Mouse (Mus musculus): ENCODE results near the gene Ube2v1.

Gene Ube2v1

DNA sequence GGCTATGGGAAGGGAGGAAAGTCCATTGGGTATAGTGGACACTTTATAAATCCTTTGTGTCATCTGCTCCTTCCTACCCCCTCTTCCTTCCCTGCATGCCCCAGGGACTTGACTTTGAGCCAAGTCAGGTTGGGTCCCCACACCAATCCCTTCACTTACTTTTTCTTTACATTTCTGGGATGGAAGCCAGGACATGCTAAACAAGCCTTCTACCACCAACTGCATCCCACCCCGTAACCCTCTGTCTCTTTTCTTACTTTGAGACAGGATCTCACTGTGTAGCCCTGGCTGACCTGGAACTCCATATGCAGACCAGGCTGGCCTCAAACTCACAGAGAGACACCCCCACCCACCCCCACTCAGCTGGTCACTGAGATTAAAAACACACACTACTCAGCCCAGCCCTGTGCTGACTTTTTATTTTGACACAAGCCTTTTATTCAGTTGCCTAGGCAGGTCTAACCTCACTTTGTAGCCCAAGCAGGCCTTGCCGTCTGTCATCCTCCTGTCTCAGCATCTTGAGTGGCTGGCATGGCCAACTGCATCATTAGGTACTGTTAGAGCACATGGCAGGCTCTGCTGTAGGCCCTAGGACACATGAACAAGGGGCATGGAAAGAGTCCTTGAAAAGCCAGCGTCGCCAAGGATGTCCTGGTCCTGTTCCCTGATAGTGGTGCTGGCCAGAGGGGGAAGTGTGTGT lies 38.2 kb downstream of the Ube2v1 start:
- peak; percentile 62 for DNase-seq (ENCODE audit: low read depth, low spot score)

DNA sequence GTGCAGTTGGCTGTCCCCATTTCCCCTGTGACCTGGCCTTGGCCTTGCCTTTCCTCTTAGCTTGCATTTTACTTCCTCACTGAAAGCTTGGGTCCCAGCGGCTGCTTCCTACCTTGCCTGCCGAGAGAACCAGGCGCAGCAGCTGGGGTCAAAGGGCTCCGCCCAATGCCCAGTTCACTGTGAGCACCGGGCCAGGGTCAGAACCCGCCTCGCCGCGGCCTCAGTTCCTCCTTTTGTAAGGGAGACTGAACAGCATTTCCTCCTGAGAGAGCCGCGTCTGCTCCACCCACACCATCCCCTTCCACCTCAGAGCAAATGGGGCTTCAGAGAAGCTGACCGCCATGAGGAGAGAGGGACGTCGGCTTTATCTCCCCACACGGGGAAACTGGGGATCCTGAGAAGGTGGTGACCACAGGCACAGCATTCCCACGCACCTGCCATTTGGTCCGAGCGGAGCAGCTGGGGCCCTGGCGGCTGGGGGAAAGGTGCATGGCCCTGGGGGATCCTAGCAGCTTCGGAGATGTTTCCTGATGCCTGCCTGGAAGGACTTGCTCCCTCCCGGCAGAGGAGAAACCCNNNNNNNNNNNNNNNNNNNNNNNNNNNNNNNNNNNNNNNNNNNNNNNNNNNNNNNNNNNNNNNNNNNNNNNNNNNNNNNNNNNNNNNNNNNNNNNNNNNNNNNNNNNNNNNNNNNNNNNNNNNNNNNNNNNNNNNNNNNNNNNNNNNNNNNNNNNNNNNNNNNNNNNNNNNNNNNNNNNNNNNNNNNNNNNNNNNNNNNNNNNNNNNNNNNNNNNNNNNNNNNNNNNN lies 42.9 kb downstream of the Ube2v1 start:
- no peak for DNase-seq (ENCODE audit: low read depth, low spot score)

DNA sequence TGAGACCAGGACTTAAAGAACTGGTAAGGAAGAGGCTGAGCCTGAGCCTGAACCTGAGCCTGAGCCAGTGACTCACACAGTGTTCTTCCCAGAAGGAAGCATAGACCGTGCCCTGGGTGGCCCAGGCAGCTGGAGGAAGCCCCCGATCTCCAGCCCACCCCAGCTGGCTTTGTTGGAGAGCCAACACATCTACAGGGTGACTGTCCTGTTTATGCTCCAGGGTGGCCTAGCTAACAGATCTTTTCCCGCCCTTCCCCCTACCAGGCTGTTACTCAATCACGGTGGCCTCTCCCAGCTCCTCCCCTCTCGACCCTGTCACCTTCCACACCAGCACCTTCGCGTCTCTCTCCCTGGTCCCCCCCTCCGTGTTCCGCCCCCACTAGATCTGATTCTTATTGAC lies 44.9 kb downstream of the Ube2v1 start:
- DNase-seq (ENCODE audit: low read depth, low spot score): peak; percentile 43

DNA sequence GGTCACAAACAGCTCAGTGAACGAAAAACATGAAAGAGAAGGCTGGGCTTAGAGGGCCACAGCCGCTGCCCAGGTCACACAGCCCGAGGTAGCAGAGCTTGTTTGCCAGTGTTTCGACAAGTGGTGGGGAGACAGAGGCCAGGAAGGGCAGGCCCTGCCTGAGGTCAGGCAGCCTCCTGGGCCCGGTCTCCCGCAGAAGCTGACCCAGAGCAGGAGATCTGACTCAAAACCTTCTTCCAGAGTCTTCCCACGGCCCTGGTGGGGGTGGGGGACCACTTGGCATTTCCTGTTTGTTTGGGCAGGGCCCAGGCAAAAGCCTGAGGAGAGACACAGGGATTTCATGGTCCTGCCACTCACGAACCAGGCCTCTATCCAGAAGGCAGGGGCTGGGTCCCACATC lies 45.9 kb downstream of the Ube2v1 start:
- DNase-seq (ENCODE audit: low read depth, low spot score): peak; percentile 89

DNA sequence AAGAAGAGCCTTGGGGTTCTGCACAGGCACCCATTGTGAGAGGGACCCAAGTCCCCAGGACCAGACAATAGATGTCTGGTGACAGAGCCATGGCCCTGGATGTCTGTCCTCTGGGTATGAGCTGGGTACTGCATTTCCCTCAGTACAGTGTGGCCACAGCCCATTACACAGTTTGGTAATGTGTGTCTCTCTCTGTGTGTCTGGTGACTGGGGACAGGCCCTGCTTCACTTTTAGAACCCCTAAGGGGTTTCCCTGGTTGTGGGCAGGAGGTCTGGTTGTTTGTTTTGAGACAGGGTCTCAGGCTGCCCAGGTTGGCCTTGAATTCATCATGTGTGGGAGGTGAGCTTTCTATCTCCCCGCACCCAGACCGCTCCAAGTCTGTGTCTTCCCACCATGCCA lies 46.6 kb downstream of the Ube2v1 start:
- no peak for DNase-seq (ENCODE audit: low read depth, low spot score)

DNA sequence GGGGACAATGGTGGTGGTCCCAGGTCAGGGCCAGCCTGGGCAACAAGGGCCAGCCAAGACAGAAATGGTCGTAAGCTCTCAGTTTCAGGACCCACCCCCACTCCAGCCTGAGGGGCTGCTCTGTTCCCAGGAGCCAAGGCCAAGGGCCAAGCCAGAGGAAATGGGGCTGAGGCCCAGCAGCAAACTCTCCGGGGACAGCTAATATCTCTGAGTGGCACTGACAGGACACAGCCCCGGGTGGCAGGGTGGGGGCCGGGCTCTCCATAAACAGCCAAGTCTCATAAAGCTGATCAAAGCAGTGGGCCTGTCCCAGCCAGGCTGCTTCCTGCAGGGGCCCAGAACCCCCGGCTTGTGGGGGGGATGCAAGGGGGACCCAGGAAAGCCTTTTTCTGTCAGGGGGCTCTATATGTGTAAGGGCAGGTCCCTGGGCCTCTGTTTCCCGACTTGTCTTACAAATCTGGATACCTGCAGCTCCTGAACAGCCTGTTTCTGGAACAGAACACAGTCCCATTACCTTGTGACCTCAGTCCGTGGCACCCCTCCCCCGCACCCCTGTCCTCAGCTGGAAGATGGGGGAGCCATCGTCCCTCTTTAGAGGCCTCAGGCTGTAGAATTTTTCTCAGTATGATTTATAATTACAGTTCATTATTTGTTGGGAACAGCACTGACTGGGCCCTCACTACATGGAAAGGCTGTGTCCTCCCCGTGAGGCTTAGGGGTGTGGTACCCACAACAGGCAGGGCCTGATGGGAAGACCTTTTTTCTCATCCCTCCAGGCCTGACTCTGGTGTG lies 48.5 kb downstream of the Ube2v1 start:
- no peak for DNase-seq (ENCODE audit: low read depth, low spot score)

DNA sequence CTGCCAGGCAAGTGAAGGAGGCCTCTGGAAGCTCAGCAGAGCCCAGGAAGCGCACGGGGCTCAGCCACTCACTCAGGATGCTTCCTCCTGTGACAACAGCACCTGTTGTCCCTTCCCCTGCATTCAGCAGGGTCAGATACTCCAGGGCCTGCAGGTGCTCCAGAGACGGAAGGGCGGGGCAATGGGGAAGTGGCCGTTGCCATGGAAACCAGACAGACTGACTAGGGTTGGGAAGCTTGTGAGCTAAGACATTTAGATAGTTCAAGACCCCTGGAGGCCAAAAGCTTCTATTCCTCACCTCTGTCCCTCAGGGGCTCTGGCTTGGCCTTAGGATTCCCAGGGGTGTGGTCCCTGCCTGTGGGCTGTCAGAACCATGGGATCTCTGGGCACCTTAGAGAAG lies 53.4 kb downstream of the Ube2v1 start:
- no peak for DNase-seq (ENCODE audit: low read depth, low spot score)

DNA sequence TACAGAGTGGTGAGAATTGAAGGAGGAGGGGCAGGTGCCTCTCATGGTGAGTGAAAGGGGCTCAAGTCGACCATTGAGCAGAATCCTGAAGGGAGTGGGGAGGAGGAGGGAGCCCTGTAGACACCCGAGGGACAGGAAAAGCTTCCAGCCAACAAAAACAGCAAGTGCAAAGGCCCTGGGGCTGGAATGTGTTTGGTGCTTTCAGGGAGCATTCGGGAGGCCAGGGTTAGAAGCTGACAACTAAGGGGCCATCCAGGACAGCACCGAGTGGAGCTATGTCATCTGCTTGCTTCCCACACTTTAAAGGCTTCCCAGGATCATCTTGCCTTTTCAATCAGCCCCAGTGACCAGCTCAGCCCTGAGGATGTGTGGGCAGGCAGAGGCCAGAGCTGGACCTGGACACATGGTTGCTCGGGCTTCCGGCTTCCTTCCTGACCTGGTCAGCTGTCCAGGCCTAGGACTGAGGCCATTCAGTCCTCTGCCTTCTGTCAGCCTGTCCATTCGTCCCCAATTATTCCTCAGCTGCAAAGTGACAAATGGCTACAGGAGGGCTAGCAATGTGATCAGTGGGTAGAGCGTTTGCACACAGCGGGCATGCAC lies 54.6 kb downstream of the Ube2v1 start:
- no peak for DNase-seq (ENCODE audit: low read depth, low spot score)

DNA sequence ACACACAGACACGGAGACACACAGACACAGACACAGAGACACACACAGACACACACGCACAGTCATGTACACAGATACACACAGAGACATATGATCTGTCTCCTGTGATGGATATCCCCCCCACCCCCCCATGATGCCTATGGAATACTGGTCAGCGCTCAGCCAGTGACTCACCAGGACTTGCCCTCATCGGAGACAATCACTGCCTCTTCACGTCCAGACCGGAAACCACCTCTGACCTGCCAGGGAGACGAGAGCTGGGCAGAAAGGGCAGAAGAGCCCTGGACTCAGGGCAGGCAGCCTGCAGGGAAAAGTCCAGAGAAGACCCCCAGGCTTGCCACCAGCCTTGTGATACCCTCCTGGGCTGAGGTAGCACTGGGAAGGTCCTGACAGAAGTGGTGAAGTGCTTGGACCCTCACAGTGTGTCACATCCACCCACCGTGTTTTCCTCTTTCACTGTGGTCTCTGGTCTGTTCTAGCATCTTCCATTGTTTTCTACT lies 55.7 kb downstream of the Ube2v1 start:
- peak; percentile 76 for DNase-seq (ENCODE audit: low read depth, low spot score)

DNA sequence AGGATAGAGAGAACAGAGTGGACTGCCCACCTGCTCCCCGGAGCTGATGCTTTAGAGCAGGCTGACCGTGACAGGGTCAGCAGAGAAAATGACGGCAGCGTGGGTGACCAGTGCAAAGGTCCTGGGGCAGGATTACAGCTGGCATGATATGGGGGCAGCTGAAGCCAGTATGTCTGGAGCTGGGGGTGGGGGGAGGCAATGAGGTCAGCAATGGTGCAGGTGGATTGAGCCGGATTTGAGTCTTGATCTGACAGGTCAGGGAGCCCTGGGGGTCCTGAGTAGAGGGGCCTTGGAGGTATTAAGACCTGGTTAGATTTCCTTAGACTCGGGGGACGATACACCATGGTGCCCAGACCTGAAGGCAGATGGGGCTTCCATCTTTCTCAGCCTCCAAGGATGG lies 56.3 kb downstream of the Ube2v1 start:
- no peak for DNase-seq (ENCODE audit: low read depth, low spot score)

DNA sequence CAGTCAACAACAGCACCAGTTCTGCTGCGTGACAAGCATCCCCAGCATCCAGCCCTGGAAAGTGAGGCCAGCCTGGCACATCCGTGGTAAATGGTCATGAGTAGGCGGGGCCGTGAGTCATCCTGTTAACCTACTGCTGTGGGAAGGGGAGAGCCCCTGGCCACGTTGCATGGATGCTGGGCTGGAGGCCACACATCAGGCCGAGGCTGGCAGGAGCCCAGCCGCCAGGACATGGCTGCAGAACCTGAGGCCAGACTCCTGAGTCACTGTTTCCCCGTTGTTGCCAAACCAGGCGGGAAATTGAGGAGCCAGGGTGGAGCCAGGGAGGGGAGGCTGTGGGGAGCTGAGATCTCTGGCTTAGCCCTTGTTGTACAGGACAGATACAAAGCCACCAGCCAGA lies 57.1 kb downstream of the Ube2v1 start:
- peak; percentile 99 for DNase-seq (ENCODE audit: low read depth, low spot score)

DNA sequence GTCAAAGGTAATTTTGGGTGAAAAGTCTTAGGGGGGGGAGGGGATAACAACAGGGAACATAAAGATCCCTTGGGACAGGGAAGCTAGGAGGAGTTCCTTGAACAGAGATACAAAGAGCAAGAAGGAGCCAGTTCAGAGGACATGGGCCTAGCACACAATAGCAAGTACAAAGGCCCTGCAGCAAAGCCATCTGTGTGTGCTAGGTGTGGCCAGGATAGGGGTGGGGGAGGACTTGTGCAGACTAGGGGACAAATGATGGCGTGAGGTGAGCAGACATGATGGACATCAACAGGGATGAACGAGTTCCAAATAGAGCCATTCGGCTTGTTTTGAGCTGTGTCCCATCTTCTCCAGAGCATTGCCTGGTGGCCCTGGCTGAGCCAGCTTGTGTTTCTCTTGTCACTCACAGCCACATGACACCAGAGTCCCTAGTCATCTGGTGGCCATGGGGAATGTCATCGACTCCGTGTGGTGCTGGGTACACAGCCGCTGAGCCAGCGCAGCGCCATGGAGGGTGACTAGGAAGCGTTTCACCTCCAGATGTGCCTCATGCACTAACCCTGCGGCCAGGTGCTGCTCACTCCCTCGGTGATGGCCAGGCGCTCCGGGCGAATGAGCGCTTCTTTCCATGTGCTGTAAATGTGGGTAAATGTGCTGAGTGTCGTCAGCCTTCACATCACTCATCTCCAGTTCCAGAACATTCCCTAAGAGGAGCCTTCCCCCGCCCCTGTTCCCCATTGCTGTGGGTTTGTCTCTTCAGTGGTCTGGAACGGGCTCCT lies 60.3 kb downstream of the Ube2v1 start:
- no peak for DNase-seq (ENCODE audit: low read depth, low spot score)

DNA sequence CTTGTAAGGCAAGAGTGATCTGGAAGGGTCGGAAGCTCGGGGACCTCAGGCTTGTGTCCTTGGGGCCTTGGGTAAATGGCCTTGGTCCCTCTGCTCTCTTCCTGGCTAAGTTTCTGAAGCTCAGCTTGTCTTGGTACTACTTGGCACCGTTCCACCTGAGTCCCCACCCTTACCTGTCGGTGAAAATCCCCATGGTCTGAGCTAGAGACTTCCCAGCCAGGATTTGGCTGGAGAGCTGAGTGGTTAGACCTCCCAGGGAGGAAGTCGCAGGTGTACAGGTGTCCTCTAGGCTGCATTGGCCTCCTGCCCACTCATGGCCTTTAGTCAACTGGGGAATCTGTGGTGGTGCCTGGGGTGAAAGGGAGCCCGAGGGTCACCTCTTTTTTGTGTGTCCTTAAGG lies 61.1 kb downstream of the Ube2v1 start:
- no peak for DNase-seq (ENCODE audit: low read depth, low spot score)

DNA sequence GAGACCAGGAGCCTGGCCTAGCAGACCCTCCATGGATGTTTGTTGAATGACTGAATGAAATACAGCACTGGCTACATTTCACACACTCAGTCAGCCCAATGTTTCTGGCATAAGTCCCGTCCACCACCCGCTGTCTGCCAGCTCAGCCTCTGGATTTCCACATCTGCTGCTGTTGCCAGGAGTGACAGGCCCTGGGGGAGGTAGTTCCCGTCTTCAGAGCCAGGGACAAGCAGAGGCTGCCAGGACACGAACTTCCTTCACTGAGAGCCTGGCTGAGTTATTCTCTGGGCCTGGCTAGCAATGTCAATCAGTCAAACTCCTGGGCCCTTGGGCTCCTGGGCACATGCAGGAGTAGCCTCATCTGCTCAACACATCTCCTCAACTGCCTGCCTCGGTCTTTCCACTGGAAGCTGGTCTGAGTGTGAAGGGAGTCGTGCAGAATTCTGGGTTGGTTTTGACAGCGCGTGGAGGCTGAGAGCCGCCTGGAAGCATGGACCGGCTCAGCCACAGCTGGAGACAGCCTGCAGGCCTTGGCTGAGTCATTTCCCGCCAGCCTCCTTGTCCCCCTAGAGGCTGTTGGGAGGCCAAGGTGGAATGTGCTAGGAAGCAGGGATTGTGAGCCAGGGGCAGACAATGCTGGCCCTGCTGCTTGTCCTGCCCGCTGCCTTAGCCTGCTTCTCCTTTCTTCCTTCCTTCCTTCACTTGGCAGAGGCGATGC lies 61.8 kb downstream of the Ube2v1 start:
- peak; percentile 99 for DNase-seq (ENCODE audit: low read depth, low spot score)

DNA sequence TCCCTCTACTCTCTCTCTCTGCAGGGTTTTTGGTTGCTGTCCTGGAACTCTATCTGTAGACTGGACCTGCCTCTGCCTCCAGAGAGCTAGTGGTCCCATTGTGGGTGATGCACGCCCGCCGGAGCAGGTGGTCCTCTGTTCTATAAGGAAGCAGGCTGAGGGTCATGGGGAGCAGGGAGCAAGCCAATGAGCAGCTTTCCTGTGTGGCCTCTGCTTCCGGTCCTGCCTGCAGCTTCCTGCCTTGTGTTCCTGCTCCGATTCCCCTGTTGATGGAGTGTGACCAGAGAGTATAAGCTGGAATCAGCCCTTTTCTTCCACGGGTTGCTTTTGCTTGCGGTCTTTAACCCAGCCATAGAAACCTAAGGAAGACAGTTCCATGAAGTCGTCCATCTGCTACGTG lies 63.8 kb downstream of the Ube2v1 start:
- no peak for DNase-seq (ENCODE audit: low read depth, low spot score)

DNA sequence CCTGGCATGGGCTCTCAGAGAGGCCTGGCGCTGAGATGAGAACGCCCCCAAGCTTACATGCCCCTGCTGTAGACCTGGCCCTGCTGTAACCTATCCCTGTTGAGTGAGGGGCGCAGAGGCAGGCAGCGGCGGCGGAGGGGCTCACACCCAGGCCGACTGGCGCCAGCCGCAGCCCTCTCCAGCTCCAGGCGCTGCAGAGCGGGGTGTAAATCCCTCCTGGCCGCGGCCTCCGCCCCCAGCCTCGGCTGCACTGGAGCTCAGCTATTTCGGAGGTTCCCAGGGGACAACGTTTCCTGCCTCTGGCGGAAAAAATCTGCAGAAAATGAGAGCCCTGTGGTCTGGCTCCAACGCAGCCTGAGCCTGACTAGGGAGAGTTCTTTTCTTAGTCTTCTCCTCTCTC lies 66.2 kb downstream of the Ube2v1 start:
- peak; percentile 96 for DNase-seq (ENCODE audit: low read depth, low spot score)

DNA sequence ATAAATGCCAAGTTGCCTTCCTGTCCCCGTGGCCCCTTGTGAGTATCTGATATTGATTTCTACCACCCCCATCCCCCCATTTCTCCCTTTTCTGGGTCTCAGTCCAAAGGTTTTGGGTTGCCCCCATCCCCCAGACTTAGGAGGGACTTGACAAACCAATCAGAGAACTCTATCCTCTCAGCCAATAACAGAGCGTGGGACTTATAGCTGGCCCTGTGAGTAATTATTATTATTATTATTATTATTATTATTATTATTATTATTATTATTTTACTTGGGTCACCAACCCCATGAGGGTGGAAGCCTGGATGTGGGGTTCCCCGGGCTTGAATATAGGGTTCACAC lies 66.6 kb downstream of the Ube2v1 start:
- no peak for DNase-seq (ENCODE audit: low read depth, low spot score)

DNA sequence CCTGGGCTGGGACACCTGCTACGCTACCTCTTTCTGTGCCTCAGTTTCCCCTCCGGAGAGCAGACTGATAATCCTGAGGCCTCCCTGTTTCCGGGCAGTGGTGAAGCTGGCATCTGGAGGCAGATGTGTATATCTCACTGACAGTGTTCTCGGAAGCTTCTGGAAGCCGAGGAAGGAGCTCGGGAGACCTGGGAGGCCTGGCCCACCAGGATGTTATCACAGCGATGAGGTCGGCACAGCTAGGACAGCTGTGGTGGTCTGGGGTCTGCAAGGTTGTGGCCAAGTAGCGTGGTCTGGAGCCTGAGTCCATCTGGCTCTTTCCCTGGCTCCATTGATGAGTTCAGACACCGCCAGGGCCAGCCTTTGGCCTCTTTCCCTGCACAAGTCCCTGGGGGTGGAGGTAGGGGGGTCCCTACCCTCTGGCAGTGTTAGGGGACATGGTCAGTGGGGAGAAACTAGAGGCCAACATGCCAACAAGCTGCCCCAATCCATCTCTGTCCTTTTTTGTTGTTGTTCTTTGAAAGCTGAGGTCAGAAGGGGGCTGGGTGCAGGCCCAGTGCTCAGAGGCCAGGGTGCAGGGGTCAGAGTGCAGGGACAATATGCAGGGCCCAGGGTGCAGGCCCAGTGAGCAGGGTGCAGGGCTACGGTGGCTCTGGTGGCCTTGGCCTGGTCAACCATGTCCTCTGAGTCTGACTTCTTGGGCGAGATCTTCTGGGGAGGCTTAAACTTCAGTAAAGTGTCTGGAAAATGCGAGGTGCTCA lies 67.2 kb downstream of the Ube2v1 start:
- no peak for DNase-seq (ENCODE audit: low read depth, low spot score)

DNA sequence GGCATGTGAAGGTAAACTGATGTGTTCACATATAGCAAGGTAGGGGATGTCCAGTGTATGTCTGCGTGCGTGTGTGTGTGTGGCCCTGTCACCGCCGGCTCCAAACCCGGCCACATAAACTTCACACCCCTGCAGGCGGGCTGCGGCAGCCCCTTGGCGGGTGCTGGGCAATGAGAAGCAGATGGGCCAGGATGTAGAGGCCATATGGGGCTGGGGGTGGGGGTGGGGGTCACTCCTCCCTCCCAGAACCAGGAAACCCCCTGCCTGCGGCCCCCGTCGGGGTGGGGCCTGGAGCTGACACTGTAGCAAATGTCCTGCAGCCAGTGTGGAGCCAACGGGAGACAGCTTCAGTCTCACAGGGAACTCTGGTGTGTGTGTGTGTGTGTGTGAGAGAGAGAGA lies 68.2 kb downstream of the Ube2v1 start:
- DNase-seq (ENCODE audit: low read depth, low spot score): no peak

DNA sequence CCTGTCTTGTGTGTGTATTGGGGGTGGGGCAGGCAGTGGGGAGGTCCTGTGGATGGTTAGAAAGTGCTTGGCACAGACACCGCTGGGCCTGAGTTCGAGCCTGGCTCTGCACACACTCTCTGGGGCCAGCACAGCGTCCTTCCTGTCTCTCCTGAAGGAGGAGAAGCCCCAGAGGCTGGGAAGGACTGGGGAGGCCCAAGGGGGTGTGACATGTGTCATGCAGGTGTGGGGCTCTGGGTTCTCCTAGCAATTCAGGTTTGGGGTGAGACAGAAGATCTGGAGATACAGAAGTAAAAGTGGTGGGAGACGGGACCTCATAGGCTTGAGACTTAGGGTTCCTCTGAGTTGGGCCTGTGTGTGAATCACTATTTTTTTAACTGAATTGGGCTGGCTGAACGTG lies 68.9 kb downstream of the Ube2v1 start:
- DNase-seq (ENCODE audit: low read depth, low spot score): no peak
